Mouse (Mus musculus): ENCODE measurements around the gene Gemin8.

Gemin8 gene

DNA sequence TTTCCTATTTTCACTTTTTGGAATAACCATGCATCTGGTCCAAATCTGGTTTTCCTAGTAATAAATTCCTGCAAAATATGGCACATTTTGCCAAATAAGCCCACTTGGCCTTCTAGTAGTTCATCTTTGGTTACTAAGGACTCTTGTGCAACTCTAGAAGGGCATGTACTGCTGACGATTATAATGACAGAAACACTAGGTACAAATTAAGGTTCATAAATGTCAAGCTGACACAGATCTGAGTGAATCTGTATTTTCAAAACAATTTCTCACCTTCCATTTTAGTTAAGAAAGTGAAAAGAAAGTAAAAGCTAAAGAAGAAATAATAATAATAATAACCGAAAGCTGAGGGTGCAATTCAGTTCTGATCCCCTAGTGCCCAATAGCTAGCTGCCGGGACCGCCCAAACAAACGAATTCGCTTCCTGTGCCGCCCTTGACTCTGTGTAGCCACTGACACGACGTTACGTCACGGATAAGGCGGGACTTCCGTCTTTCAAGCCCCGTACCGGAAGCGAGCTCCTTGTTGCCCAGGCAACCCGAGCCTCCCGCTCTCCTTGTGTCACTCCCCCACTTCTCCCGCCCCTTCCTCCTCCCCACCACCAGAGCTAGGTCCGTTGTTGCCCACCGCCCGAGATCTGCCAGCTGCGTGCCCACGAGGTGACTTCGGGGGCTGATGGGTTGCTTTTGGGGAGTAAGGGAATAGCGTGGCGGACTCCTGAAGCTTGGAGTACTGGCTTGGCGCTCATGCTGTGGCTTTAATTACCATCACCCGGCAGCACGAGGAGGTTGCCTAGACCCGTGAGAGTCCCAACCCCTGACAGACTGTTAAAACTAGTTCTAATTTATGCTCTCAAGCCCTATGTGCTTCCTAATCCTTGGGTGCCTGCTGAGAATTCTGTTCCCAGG is at the start of gene Gemin8:
TSS of gene Gemin8 (plus strand) at position 563 of the 908 bp plus-strand sequence.
- in situ Hi-C loops (cut with MboI), result loop anchor here (5.0 to 25.0 kb wide), 3 partner anchors 192 to 1067 kb away; no protein-coding TSS in a partner anchor

DNA sequence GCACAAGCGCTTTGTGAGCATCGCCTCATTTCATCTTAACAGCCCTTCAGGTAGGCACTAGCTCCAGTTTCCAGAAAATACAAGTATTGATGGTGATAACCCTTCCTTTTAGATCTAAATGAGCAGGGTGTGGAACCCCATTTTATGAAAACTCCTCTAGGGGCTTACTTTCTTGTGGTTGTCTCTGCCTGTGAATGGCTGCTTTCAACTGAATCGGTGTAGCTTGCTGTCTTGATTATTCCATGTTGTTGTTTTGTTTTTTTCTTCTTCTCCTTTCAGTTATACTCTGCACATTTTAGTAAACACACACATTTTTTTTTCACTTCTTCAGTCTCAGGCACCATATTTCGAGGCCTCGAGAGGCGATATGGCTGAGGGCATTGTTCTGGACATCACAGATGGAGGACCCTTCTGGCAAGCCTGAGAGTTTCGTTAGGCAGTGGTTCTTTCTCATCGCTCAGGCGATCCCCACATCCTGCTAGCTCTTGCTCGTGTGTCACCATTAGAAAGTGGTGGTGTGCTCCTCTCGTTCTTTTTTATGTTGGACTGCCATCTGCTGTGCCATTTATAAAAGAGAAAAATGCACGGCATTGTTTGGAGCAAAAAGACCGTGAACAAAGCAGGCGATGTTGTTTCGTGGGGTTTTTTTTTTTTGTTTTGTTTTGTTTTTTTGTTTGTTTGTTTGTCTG is 23.0 kb upstream of the Gemin8 start:
- in situ Hi-C loops (cut with MboI), result no loop called here

GRCm38 (mm10) chrX:166162773-166163172 is 7.5 kb upstream of the Gemin8 start:
- in situ Hi-C loops (cut with MboI), result loop anchor here (25.0 kb wide), 2 partner anchors 200 to 1075 kb away; no protein-coding TSS in a partner anchor

DNA sequence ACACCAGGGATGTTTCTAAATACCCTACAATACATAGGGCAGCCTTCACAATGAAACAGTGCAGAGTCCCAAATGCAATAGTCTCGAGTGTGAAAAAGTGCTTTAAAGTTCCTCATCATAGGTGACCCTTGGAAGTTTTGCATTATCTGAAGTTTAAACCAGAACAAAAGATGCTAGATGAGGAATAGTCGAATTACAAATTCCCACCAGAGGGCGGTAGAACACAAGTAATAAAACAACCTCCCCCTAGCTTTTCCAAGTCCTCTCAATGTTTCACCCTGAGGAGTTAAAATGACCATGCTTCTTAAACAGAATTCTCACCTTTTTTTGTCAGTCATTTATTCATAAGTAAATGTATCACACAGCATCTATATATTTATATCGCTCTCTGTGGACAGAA is 2.9 kb upstream of the Gemin8 start:
- in situ Hi-C loops (cut with MboI), result loop anchor here (5.0 to 25.0 kb wide), 3 partner anchors 195 to 1070 kb away; no protein-coding TSS in a partner anchor

DNA sequence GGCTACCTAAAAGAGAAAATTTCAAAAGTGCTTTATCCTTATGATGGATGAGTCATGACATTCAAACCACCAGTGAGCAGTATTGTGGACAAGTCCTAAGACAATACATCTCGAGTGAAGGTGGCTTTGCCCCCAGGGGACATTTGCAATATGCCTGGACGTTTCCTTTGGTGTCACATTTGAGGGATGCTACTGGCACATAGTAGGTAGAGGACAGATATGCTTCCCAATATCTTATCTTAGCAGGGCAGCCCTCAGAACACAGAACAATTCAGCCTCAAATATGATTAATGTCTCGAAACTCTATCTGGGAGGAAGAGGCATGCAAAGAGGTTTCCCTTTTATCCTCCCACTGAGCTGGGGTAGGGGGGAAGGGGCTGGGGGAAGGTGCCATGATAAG is 2.3 kb upstream of the Gemin8 start:
- in situ Hi-C loops (cut with MboI), result loop anchor here (5.0 to 25.0 kb wide), 3 partner anchors 194 to 1069 kb away; no protein-coding TSS in a partner anchor

- in situ Hi-C loops (cut with MboI), result loop anchor here (25.0 kb wide), 2 partner anchors 191 to 1066 kb away; no protein-coding TSS in a partner anchor
Observed at GRCm38 (mm10) chrX:166170800-166171738, 815 bp downstream of the Gemin8 start.

DNA sequence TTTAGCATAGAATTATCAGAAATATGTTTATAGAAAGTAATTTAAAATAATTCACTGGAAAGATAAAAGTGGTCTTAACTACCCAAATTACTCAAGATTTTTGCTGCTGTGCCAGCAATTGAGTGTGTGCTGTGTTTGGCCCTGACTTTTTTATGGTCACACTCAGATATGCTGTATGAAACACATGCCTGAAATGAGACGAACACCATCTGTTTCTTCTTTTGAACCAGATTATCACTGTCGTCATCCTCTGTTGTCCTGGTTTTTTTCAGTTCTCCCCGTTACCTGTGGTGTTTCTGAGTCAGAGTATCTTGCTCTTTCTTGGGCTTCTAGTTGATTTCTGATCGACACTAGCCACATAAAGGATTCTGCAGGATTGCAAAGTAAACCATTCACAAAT is 1.8 kb downstream of the Gemin8 start:
- in situ Hi-C loops (cut with MboI), result loop anchor here (25.0 kb wide), 2 partner anchors 190 to 1065 kb away; no protein-coding TSS in a partner anchor

GRCm38 (mm10) chrX:166172661-166173060 is 2.4 kb downstream of the Gemin8 start:
- in situ Hi-C loops (cut with MboI), result loop anchor here (25.0 kb wide), 2 partner anchors 190 to 1065 kb away; no protein-coding TSS in a partner anchor

GRCm38 (mm10) chrX:166173796-166174195 is 3.5 kb downstream of the Gemin8 start:
- in situ Hi-C loops (cut with MboI), result loop anchor here (25.0 kb wide), 2 partner anchors 189 to 1064 kb away; no protein-coding TSS in a partner anchor

DNA sequence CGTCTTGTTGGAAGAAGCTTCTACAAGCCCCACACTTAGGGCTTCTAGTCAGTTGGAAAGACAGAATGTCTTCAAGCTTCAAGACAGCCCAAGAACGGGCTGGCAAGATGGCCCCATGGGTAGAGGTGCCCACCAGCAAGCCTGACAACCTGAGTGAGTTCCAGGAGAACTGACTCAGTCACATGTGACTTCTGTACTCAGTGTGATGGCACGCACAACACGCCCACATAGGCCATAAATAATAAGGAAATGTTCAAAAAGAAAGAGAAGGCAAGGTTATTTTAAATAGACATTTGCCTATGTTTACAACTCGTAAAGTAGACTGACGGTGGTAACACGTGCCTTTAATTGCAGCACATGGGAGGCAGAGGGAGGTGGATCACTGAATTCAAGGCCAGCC is 7.7 kb downstream of the Gemin8 start:
- in situ Hi-C loops (cut with MboI), result no loop called here

DNA sequence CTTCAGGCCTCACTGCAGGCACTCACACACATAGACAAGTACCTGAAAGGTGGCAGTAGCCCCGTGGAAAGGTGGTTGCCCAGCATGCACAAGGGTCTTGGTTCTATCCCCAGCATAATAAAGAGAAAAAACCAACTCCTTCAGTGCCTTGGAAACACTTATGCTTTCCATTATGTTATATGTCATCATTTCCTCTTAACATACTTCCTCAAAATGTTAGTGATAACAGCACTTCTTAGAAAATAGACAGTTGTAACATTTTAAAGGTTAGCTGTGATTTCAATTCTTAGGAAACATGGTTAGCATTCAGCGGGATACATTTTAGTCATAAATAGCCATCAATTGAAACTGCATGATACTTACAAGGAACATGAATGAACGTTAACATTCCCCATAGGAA is 12.8 kb downstream of the Gemin8 start:
- in situ Hi-C loops (cut with MboI), result no loop called here

DNA sequence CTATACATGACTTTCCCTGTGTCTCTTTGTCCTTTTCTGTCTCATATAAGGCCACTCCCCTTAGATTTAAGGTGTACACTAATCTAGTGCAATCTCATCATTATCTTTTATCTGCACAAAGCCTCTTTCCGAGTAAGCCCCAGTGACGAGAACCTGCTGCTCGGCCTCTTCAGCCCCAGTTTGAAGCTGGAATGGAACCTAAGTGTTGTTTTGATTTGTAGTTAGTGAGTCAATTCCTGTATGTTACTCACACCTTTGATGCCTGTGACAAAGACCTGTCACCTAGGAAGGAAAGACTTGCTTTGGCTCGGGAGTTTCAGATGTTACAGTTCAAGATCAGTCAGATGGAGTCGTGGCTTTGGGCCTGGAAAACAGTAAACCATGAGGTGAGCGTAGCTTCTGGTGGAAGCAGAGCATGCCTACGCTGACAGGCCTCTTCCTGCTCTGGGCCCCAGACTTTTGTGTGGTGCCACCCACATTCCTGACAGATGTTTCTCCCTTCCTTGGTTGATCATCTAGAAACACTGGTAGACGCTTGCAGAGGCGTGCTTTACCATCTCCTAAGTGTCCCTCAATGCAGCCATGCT is 15.2 kb downstream of the Gemin8 start:
- in situ Hi-C loops (cut with MboI), result no loop called here

DNA sequence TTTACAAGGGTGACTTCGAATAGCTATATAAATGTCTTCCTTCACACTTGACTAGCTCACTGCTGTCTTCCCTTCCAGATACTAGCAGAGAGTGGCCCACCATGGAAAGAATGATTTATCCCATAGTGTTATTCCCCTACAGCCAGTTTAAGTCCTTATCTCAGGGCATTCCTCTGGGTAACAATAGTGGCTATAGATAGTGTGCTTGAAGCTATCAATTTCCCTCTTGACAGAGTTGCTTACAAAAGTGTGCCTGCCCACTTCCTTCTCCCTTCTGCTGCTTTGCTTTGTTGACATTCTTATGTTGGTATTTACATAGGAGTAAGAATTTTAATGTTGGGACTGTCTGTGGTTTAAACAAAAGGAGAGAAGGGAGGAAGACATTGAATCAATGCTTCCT is 17.5 kb downstream of the Gemin8 start:
- in situ Hi-C loops (cut with MboI), result no loop called here

DNA sequence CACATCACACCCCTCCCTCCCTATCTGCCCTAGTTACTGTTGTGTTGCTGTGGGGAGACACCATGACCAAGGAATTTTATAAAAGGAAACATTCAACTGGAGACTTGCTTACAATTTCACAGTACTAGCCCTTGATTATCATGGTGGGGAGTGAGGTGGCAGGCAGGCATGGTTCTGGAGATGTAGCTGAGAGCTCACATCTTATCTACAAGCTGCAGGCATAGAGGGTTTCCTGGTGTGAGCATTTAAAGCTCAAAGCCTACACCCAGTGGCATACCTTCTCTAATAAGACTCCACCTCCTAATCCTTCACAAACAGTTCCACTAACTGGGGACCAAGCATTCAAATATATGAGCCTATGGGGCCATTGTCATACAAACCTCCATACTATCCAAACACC is 26.1 kb downstream of the Gemin8 start:
- in situ Hi-C loops (cut with MboI), result no loop called here

- in situ Hi-C loops (cut with MboI), result no loop called here
Observed at GRCm38 (mm10) chrX:166198266-166198665, 28.0 kb downstream of the Gemin8 start.

- in situ Hi-C loops (cut with MboI), result no loop called here
Observed at GRCm38 (mm10) chrX:166199812-166200211, 29.6 kb downstream of the Gemin8 start.

DNA sequence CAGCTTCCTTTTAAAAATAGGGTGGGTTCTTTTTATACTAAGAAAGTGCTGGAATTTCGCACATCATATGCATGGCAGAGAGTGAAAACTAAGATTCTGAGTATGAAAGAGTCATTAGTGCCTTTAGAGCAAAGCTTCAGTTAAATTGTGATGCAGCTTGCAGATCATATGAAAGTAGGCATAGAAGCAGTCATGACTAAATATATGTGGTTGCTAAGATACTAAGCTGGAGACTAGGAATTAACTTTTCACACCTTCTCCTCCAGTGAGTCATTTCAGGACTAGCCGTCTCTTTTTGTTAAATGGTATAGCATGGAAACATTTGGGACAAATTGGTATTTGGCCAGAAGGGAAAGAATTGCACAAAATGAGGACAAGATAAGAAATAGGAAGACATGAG is 44.3 kb downstream of the Gemin8 start:
- in situ Hi-C loops (cut with MboI), result no loop called here

DNA sequence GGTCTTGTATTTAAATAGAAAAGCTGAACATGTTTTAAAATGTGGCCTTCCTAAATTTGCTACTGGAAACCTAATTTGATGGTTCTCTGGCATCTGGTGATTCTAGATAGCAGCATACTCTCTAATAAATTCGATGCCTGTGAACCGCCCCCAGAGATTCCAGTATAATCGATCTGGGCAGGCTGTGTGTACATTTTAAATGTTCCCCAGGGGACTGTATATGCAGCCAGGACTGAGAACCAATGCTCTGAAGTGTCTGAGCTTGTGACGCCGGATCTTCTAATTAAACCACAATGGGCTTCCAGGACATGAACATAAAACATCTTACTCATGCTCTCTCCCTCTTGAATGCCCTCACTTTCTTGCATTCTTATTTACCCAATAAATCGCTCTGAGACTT is 46.0 kb downstream of the Gemin8 start:
- in situ Hi-C loops (cut with MboI), result no loop called here

- in situ Hi-C loops (cut with MboI), result no loop called here
Observed at GRCm38 (mm10) chrX:166216720-166217119, 46.5 kb downstream of the Gemin8 start.

GRCm38 (mm10) chrX:166219331-166219730 is 49.1 kb downstream of the Gemin8 start:
- in situ Hi-C loops (cut with MboI), result no loop called here

- in situ Hi-C loops (cut with MboI), result no loop called here
Observed at GRCm38 (mm10) chrX:166226856-166227255, 56.6 kb downstream of the Gemin8 start.
